Mouse (Mus musculus) megakaryocyte, embryonic 14.5 days (primary cell): ENCODE results near the gene Wipf1.

ENCODE experiments used
- FLI1 ChIP-seq: IDR thresholded peaks from 2 replicates; pipeline ENCODE4 v1.6.1; 2012; ENCODE audit warnings: low read length, inconsistent platforms, mixed read lengths
- GATA1 ChIP-seq: IDR thresholded peaks from 3 replicates; pipeline ENCODE4 v1.6.1; 2012; ENCODE audit warnings: mixed read lengths, low read length, inconsistent platforms, borderline replicate concordance

- TF ChIP-seq GATA1 (no peak), FLI1 (no peak)
Measured at GRCm38 (mm10) chr2:73451541-73451940, 78.0 kb downstream of the Wipf1 start.
